Mouse (Mus musculus) heart, embryonic 16.5 days (tissue): ENCODE measurements around the gene Sf3a2. TPM values are rescaled to one million over a fixed set of nuclear protein-coding genes. Genes with fewer than 3 reads are reported as not detected.
A peak's percentile ranks its signal among the peaks of the same experiment; 100 is the strongest.

Source experiments
- ATAC-seq: fragments of 200-750 bp; cut with Nextera tagmentation; replicated peaks from 2 replicates; pipeline ENCODE4 v1.8.0; 2017; ENCODE audit warnings: moderate number of reproducible peaks; ENCODE audit not compliant: insufficient read depth, low FRiP score; ENCODE audit errors: extremely low read depth
- H3K27ac ChIP-seq: fragments of 300-500 bp; sonication (generic); 2 replicates; pipeline ENCODE4 v1.5.1; 2014; ENCODE audit warnings: mild to moderate bottlenecking, low read length, control low read depth, moderate library complexity
- H3K27me3 ChIP-seq: fragments of 300-500 bp; sonication (generic); 2 replicates; pipeline ENCODE4 v1.6.1; 2014; ENCODE audit warnings: low read length, mixed read lengths; ENCODE audit not compliant: control insufficient read depth, insufficient read depth
- H3K36me3 ChIP-seq: fragments of 300-500 bp; sonication (generic); 2 replicates; pipeline ENCODE4 v1.6.1; 2014; ENCODE audit not compliant: control insufficient read depth, insufficient read depth
- H3K4me1 ChIP-seq: fragments of 300-500 bp; sonication (generic); 2 replicates; pipeline ENCODE4 v1.6.1; 2014; ENCODE audit warnings: low read length, mixed read lengths; ENCODE audit not compliant: control insufficient read depth, insufficient read depth
- H3K4me2 ChIP-seq: fragments of 300-500 bp; sonication (generic); 2 replicates; pipeline ENCODE4 v1.6.1; 2014; ENCODE audit warnings: low read depth, mild to moderate bottlenecking, control low read depth, low read length
- H3K4me3 ChIP-seq: fragments of 300-500 bp; sonication (generic); 2 replicates; pipeline ENCODE4 v1.5.1; 2014; ENCODE audit warnings: mild to moderate bottlenecking, control low read depth, low read length
- H3K9ac ChIP-seq: fragments of 300-500 bp; sonication (generic); 2 replicates; pipeline ENCODE4 v1.6.1; 2014; ENCODE audit warnings: low read length, control low read depth
- H3K9me3 ChIP-seq: fragments of 300-500 bp; sonication (generic); replicated peaks from 2 replicates; pipeline ENCODE4 v1.6.1; 2016; ENCODE audit warnings: low read length; ENCODE audit not compliant: control insufficient read depth
- WGBS: fragments of 180-500 bp; shearing (Covaris S2); extraction: QIAGEN DNeasy Blood & Tissue Kit; methylation state at CpG from one replicate; pipeline ENCODE4 v1.1.7; 2014; 5-methylcytosine and 5-hydroxymethylcytosine counted together
- polyA plus RNA-seq: library from polyadenylated mRNA; unstranded; fragments of >200 nt; fragmentation: Nextera tagmentation; extraction: Ambion mirVana; gene quantifications from 2 replicates; pipeline ENCODE4 v1.2.1, GENCODE M21; 2015

Gene Sf3a2
- polyA plus RNA-seq, 1 experiment from 2014 or later, result 47.7 TPM

GRCm38 (mm10) chr10:80805925-80806324 lies 7.9 kb downstream of the Sf3a2 start:
- H3K9ac ChIP-seq, result no peak overlapping the region
- WGBS, result 16% methylated on average over 3 of the region's 3 CpGs
- no peak overlapping the region for H3K4me2 ChIP-seq
- H3K36me3 ChIP-seq, result peaks cover 34% of the 10 kb centered on the region
- peak; percentile 25; the same call in 1 of the 2 replicates for ATAC-seq
- H3K27me3 ChIP-seq, result peaks cover 2% of the 10 kb centered on the region; the same call in 1 of the 2 replicates
- H3K27ac ChIP-seq, result no peak overlapping the region
- H3K9me3 ChIP-seq, result no peaks in the 10 kb centered on the region
- H3K4me3 ChIP-seq, result no peak overlapping the region
- H3K4me1 ChIP-seq, result peaks cover 50% of the 10 kb centered on the region

- ATAC-seq, result no peak
- 50% methylated on average over 34 of the region's 34 CpGs for WGBS
- H3K36me3 ChIP-seq, result peaks cover 30% of the 10 kb centered on the region
- peaks cover 2% of the 10 kb centered on the region; the same call in 1 of the 2 replicates for H3K27me3 ChIP-seq
- peak overlapping the region; percentile 57 for H3K4me3 ChIP-seq
- H3K4me2 ChIP-seq, result peak overlapping the region; percentile 89
- H3K9me3 ChIP-seq, result no peaks in the 10 kb centered on the region
- H3K9ac ChIP-seq, result peak overlapping the region; percentile 73
- peak overlapping the region; percentile 84 for H3K27ac ChIP-seq
- H3K4me1 ChIP-seq, result peaks cover 50% of the 10 kb centered on the region
These were observed 8.5 kb downstream of the Sf3a2 start for GRCm38 (mm10) chr10:80806341-80807056.

GRCm38 (mm10) chr10:80807057-80807627 lies 9.1 kb downstream of the Sf3a2 start:
- peak; percentile 75 for ATAC-seq
- Histone ChIP-seq H3K27ac (peak overlapping the region; percentile 84), H3K4me1 (peaks cover 50% of the 10 kb centered on the region), H3K27me3 (peaks cover 2% of the 10 kb centered on the region; the same call in 1 of the 2 replicates), H3K36me3 (peaks cover 23% of the 10 kb centered on the region), H3K4me2 (peak overlapping the region; percentile 89), H3K9me3 (no peaks in the 10 kb centered on the region), H3K4me3 (peak overlapping the region; percentile 57), H3K9ac (peak overlapping the region; percentile 73)
- under 1% methylated on average over 58 of the region's 58 CpGs for WGBS

- WGBS, result 25% methylated on average over 40 of the region's 40 CpGs
- Histone ChIP-seq H3K4me1 (peaks cover 50% of the 10 kb centered on the region), H3K27me3 (peaks cover 4% of the 10 kb centered on the region; the same call in 1 of the 2 replicates), H3K9ac (peak overlapping the region; percentile 67), H3K27ac (peak overlapping the region; percentile 84), H3K36me3 (peaks cover 11% of the 10 kb centered on the region), H3K4me3 (peak overlapping the region; percentile 29), H3K9me3 (no peaks in the 10 kb centered on the region), H3K4me2 (peak overlapping the region; percentile 89)
- no peak for ATAC-seq
These were observed 10.3 kb downstream of the Sf3a2 start for GRCm38 (mm10) chr10:80808099-80808984.

GRCm38 (mm10) chr10:80808985-80809632 lies 11.1 kb downstream of the Sf3a2 start:
- Histone ChIP-seq H3K9ac (peak overlapping the region; percentile 67), H3K4me3 (peak overlapping the region; percentile 29), H3K4me2 (peak overlapping the region; percentile 57), H3K36me3 (peaks cover 4% of the 10 kb centered on the region; the same call in 1 of the 2 replicates), H3K4me1 (peaks cover 50% of the 10 kb centered on the region), H3K27ac (0 out of 2 replicates have a peak overlapping the region, but pooled peaks have one; percentile 20), H3K9me3 (no peaks in the 10 kb centered on the region), H3K27me3 (peaks cover 4% of the 10 kb centered on the region; the same call in 1 of the 2 replicates)
- WGBS, result 8% methylated on average over 18 of the region's 18 CpGs
- no peak for ATAC-seq

- Histone ChIP-seq H3K27ac (peak overlapping the region; percentile 49), H3K4me1 (peaks cover 42% of the 10 kb centered on the region), H3K9ac (peak overlapping the region; percentile 67), H3K4me2 (peak overlapping the region; percentile 57), H3K4me3 (peak overlapping the region; percentile 36), H3K9me3 (no peaks in the 10 kb centered on the region), H3K36me3 (no peaks in the 10 kb centered on the region; the same call in 1 of the 2 replicates), H3K27me3 (peaks cover 4% of the 10 kb centered on the region; the same call in 1 of the 2 replicates)
- WGBS, result 4% methylated on average over 20 of the region's 20 CpGs
- 0 out of 2 replicates have a peak, but pooled peaks have one; percentile 10 for ATAC-seq
These were observed 12.1 kb downstream of the Sf3a2 start for GRCm38 (mm10) chr10:80810084-80810483.

GRCm38 (mm10) chr10:80812391-80813041 lies 14.5 kb downstream of the Sf3a2 start:
- no peaks in the 10 kb centered on the region for H3K36me3 ChIP-seq
- no peak overlapping the region for H3K4me2 ChIP-seq
- no peak overlapping the region for H3K4me3 ChIP-seq
- no peak overlapping the region for H3K27ac ChIP-seq
- 31% methylated on average over 5 of the region's 5 CpGs for WGBS
- no peak for ATAC-seq
- H3K4me1 ChIP-seq, result peaks cover 26% of the 10 kb centered on the region
- 0 out of 2 replicates have a peak overlapping the region, but pooled peaks have one; percentile 16 for H3K9ac ChIP-seq
- no peaks in the 10 kb centered on the region for H3K9me3 ChIP-seq
- peaks cover 2% of the 10 kb centered on the region; the same call in 1 of the 2 replicates for H3K27me3 ChIP-seq

- Histone ChIP-seq H3K9ac (0 out of 2 replicates have a peak within 1 kb of the TSS, but pooled peaks have one; percentile 16), H3K4me1 (peaks cover 19% of the 10 kb centered on the region), H3K9me3 (no peaks in the 10 kb centered on the region), H3K4me2 (no peak within 1 kb of the TSS), H3K27ac (no peak within 1 kb of the TSS), H3K27me3 (peaks cover 2% of the 10 kb centered on the region; the same call in 1 of the 2 replicates), H3K4me3 (no peak within 1 kb of the TSS), H3K36me3 (no peaks in the 10 kb centered on the region)
- no peak for ATAC-seq
- WGBS, result 61% methylated on average over 4 of the region's 4 CpGs
These were observed 15.4 kb downstream of the Sf3a2 start, which contains the start of gene Jsrp1 for GRCm38 (mm10) chr10:80813366-80813765. Gene Jsrp1 (minus strand): TSS chr10:80813498.
